Mouse (Mus musculus): Measurements from ENCODE around the gene Rtn1. TPM values are rescaled to one million over a fixed set of nuclear protein-coding genes. Genes with fewer than 3 reads are reported as not detected.
A peak's percentile ranks its signal among the peaks of the same experiment; 100 is the strongest.

The Rtn1 gene
- polyA plus RNA-seq, 1 experiment: 1,289 TPM

GRCm38 (mm10) chr12:72417762-72418161 is 8.9 kb upstream of the Rtn1 start:
- Histone ChIP-seq H3K4me1 (ENCODE audit: control insufficient read depth, insufficient read depth, low read length) (no peaks in the 10 kb centered on the region), H3K27ac (ENCODE audit: insufficient read depth, low read length) (no peak overlapping the region), H3K4me3 (ENCODE audit: insufficient read depth, low read length) (no peak overlapping the region)
- no peak for TF ChIP-seq POLR2A (IDR thresholded peaks at IDR 0.05; ENCODE audit: extremely low read depth, insufficient read depth, low read length)
- TF ChIP-seq CTCF (IDR thresholded peaks at IDR 0.05; ENCODE audit: extremely low read depth, insufficient read depth, low read length): peak; percentile 70

GRCm38 (mm10) chr12:72408111-72408891 is 553 bp downstream of the Rtn1 start:
- Histone ChIP-seq H3K4me1 (ENCODE audit: control insufficient read depth, insufficient read depth, low read length) (no peaks in the 10 kb centered on the region), H3K27ac (ENCODE audit: insufficient read depth, low read length) (peak overlapping the region; percentile 79), H3K4me3 (ENCODE audit: insufficient read depth, low read length) (peak overlapping the region; percentile 78)
- TF ChIP-seq CTCF (IDR thresholded peaks at IDR 0.05; ENCODE audit: extremely low read depth, insufficient read depth, low read length) (no peak), POLR2A (IDR thresholded peaks at IDR 0.05; ENCODE audit: extremely low read depth, insufficient read depth, low read length) (0 out of 2 replicates have a peak, but pooled peaks have one; percentile 44)

GRCm38 (mm10) chr12:72407721-72408110 is 1.1 kb downstream of the Rtn1 start:
- Histone ChIP-seq H3K4me3 (ENCODE audit: insufficient read depth, low read length) (peak overlapping the region; percentile 78), H3K27ac (ENCODE audit: insufficient read depth, low read length) (0 out of 2 replicates have a peak overlapping the region, but pooled peaks have one; percentile 79), H3K4me1 (ENCODE audit: control insufficient read depth, insufficient read depth, low read length) (no peaks in the 10 kb centered on the region)
- TF ChIP-seq POLR2A (IDR thresholded peaks at IDR 0.05; ENCODE audit: extremely low read depth, insufficient read depth, low read length): no peak
- no peak for TF ChIP-seq CTCF (IDR thresholded peaks at IDR 0.05; ENCODE audit: extremely low read depth, insufficient read depth, low read length)

- no peak overlapping the region for H3K27ac ChIP-seq (ENCODE audit: insufficient read depth, low read length)
These were observed 1.7 kb downstream of the Rtn1 start for GRCm38 (mm10) chr12:72407146-72407545.

GRCm38 (mm10) chr12:72405031-72405430 is 3.8 kb downstream of the Rtn1 start:
- H3K4me1 ChIP-seq (ENCODE audit: control insufficient read depth, insufficient read depth, low read length): no peaks in the 10 kb centered on the region
- TF ChIP-seq POLR2A (IDR thresholded peaks at IDR 0.05; ENCODE audit: extremely low read depth, insufficient read depth, low read length) (no peak), CTCF (IDR thresholded peaks at IDR 0.05; ENCODE audit: extremely low read depth, insufficient read depth, low read length) (no peak)
- H3K27ac ChIP-seq (ENCODE audit: insufficient read depth, low read length): no peak overlapping the region
- H3K4me3 ChIP-seq (ENCODE audit: insufficient read depth, low read length): no peak overlapping the region

More at GRCm38 (mm10) chr12:72407146-72407545, 1.7 kb downstream of the Rtn1 start:
- peak overlapping the region; percentile 78 for H3K4me3 ChIP-seq (ENCODE audit: insufficient read depth, low read length)
- no peak for TF ChIP-seq CTCF (IDR thresholded peaks at IDR 0.05; ENCODE audit: extremely low read depth, insufficient read depth, low read length)
- no peak for TF ChIP-seq POLR2A (IDR thresholded peaks at IDR 0.05; ENCODE audit: extremely low read depth, insufficient read depth, low read length)
- H3K4me1 ChIP-seq (ENCODE audit: control insufficient read depth, insufficient read depth, low read length): no peaks in the 10 kb centered on the region

GRCm38 (mm10) chr12:72393046-72393805 is 15.6 kb downstream of the Rtn1 start:
- TF ChIP-seq CTCF (IDR thresholded peaks at IDR 0.05; ENCODE audit: extremely low read depth, insufficient read depth, low read length) (no peak), POLR2A (IDR thresholded peaks at IDR 0.05; ENCODE audit: extremely low read depth, insufficient read depth, low read length) (no peak)
- no peak overlapping the region for H3K27ac ChIP-seq (ENCODE audit: insufficient read depth, low read length)
- no peak overlapping the region for H3K4me3 ChIP-seq (ENCODE audit: insufficient read depth, low read length)
- H3K4me1 ChIP-seq (ENCODE audit: control insufficient read depth, insufficient read depth, low read length): peaks cover 13% of the 10 kb centered on the region

- Histone ChIP-seq H3K4me3 (ENCODE audit: insufficient read depth, low read length) (no peak overlapping the region), H3K27ac (ENCODE audit: insufficient read depth, low read length) (no peak overlapping the region), H3K4me1 (ENCODE audit: control insufficient read depth, insufficient read depth, low read length) (peaks cover 13% of the 10 kb centered on the region)
- no peak for TF ChIP-seq POLR2A (IDR thresholded peaks at IDR 0.05; ENCODE audit: extremely low read depth, insufficient read depth, low read length)
- no peak for TF ChIP-seq CTCF (IDR thresholded peaks at IDR 0.05; ENCODE audit: extremely low read depth, insufficient read depth, low read length)
These were observed 18.5 kb downstream of the Rtn1 start for GRCm38 (mm10) chr12:72390346-72390745.

- Histone ChIP-seq H3K27ac (ENCODE audit: insufficient read depth, low read length) (no peak overlapping the region), H3K4me3 (ENCODE audit: insufficient read depth, low read length) (no peak overlapping the region), H3K4me1 (ENCODE audit: control insufficient read depth, insufficient read depth, low read length) (peaks cover 13% of the 10 kb centered on the region)
- TF ChIP-seq CTCF (IDR thresholded peaks at IDR 0.05; ENCODE audit: extremely low read depth, insufficient read depth, low read length) (no peak), POLR2A (IDR thresholded peaks at IDR 0.05; ENCODE audit: extremely low read depth, insufficient read depth, low read length) (no peak)
These were observed 19.3 kb downstream of the Rtn1 start for GRCm38 (mm10) chr12:72389377-72390103.

- H3K4me1 ChIP-seq (ENCODE audit: control insufficient read depth, insufficient read depth, low read length): peaks cover 13% of the 10 kb centered on the region
- no peak overlapping the region for H3K4me3 ChIP-seq (ENCODE audit: insufficient read depth, low read length)
- TF ChIP-seq POLR2A (IDR thresholded peaks at IDR 0.05; ENCODE audit: extremely low read depth, insufficient read depth, low read length) (no peak), CTCF (IDR thresholded peaks at IDR 0.05; ENCODE audit: extremely low read depth, insufficient read depth, low read length) (no peak)
- H3K27ac ChIP-seq (ENCODE audit: insufficient read depth, low read length): no peak overlapping the region
These were observed 20.0 kb downstream of the Rtn1 start for GRCm38 (mm10) chr12:72388835-72389234.
